Mouse (Mus musculus): ENCODE measurements around the gene Elf4.
A peak's percentile ranks its signal among the peaks of the same experiment; 100 is the strongest.

The Elf4 gene

GRCm38 (mm10) chrX:48462754-48463507 is at the start of gene Elf4:
Gene Elf4, minus strand, starts transcription at chrX:48463132.
- peak; percentile 57 to 66 for DNase-seq (ENCODE audit: low read depth in 2 of 2, low spot score in 2 of 2)

GRCm38 (mm10) chrX:48493763-48494162 is 30.8 kb upstream of the Elf4 start:
- DNase-seq (ENCODE audit: low read depth in 2 of 2, low spot score in 2 of 2): no peak

GRCm38 (mm10) chrX:48481687-48482086 is 18.8 kb upstream of the Elf4 start:
- DNase-seq (ENCODE audit: low read depth in 2 of 2, low spot score in 2 of 2): no peak

- DNase-seq (ENCODE audit: low read depth in 2 of 2, low spot score in 2 of 2): no peak
Observed at GRCm38 (mm10) chrX:48481095-48481494, 18.2 kb upstream of the Elf4 start.

- DNase-seq (ENCODE audit: low read depth in 2 of 2, low spot score in 2 of 2): no peak
Observed at GRCm38 (mm10) chrX:48467355-48467946, 4.5 kb upstream of the Elf4 start.

- no peak for DNase-seq (ENCODE audit: low read depth in 2 of 2, low spot score in 2 of 2)
Observed at GRCm38 (mm10) chrX:48466174-48466573, 3.2 kb upstream of the Elf4 start.

- DNase-seq (ENCODE audit: low read depth in 2 of 2, low spot score in 2 of 2): no peak
Observed at GRCm38 (mm10) chrX:48464436-48464835, 1.5 kb upstream of the Elf4 start.

GRCm38 (mm10) chrX:48463636-48464035 is 704 bp upstream of the Elf4 start:
- no peak for DNase-seq (ENCODE audit: low read depth in 2 of 2, low spot score in 2 of 2)

- DNase-seq (ENCODE audit: low read depth in 2 of 2, low spot score in 2 of 2): no peak
Observed at GRCm38 (mm10) chrX:48462297-48462696, 635 bp downstream of the Elf4 start.

GRCm38 (mm10) chrX:48461006-48461405 is 1.9 kb downstream of the Elf4 start:
- DNase-seq (ENCODE audit: low read depth in 2 of 2, low spot score in 2 of 2): no peak

GRCm38 (mm10) chrX:48460496-48460895 is 2.4 kb downstream of the Elf4 start:
- DNase-seq (ENCODE audit: low read depth in 2 of 2, low spot score in 2 of 2): no peak

- DNase-seq (ENCODE audit: low read depth in 2 of 2, low spot score in 2 of 2): no peak
Observed at GRCm38 (mm10) chrX:48456956-48457355, 6.0 kb downstream of the Elf4 start.

GRCm38 (mm10) chrX:48455018-48455417 is 7.9 kb downstream of the Elf4 start:
- no peak for DNase-seq (ENCODE audit: low read depth in 2 of 2, low spot score in 2 of 2)

- no peak for DNase-seq (ENCODE audit: low read depth in 2 of 2, low spot score in 2 of 2)
Observed at GRCm38 (mm10) chrX:48454495-48454878, 8.4 kb downstream of the Elf4 start.

GRCm38 (mm10) chrX:48453736-48454494 is 9.0 kb downstream of the Elf4 start:
- peak; percentile 75 to 76 for DNase-seq (ENCODE audit: low read depth in 2 of 2, low spot score in 2 of 2)

GRCm38 (mm10) chrX:48452931-48453673 is 9.8 kb downstream of the Elf4 start:
- no peak for DNase-seq (ENCODE audit: low read depth in 2 of 2, low spot score in 2 of 2)

GRCm38 (mm10) chrX:48452231-48452890 is 10.6 kb downstream of the Elf4 start:
- DNase-seq (ENCODE audit: low read depth in 2 of 2, low spot score in 2 of 2): no peak

- no peak for DNase-seq (ENCODE audit: low read depth in 2 of 2, low spot score in 2 of 2)
Observed at GRCm38 (mm10) chrX:48449646-48450045, 13.3 kb downstream of the Elf4 start.

- DNase-seq (ENCODE audit: low read depth in 2 of 2, low spot score in 2 of 2): no peak
Observed at GRCm38 (mm10) chrX:48444677-48445076, 18.3 kb downstream of the Elf4 start.

GRCm38 (mm10) chrX:48441954-48442353 is 21.0 kb downstream of the Elf4 start:
- DNase-seq (ENCODE audit: low read depth in 2 of 2, low spot score in 2 of 2): no peak

GRCm38 (mm10) chrX:48441548-48441947 is 21.4 kb downstream of the Elf4 start:
- DNase-seq (ENCODE audit: low read depth in 2 of 2, low spot score in 2 of 2): no peak
